Mouse (Mus musculus) olfactory bulb, adult 2 months (tissue): ENCODE data around the gene Kdm2b. TPM values are rescaled to one million over a fixed set of nuclear protein-coding genes. Genes with fewer than 3 reads are reported as not detected.

Experiments used
- H3K27ac ChIP-seq: fragments of 200-500 bp; 2 replicates; pipeline ENCODE4 v1.5.1; 2012; ENCODE audit warnings: low read depth, low read length; ENCODE audit not compliant: insufficient read depth
- H3K4me1 ChIP-seq: fragments of 200-500 bp; 2 replicates; pipeline ENCODE4 v1.6.1; 2012; ENCODE audit warnings: low read length; ENCODE audit not compliant: control insufficient read depth, insufficient read depth
- H3K4me3 ChIP-seq: fragments of 200-500 bp; 2 replicates; pipeline ENCODE4 v1.5.1; 2012; ENCODE audit warnings: mild to moderate bottlenecking, low read depth, low read length, moderate library complexity; ENCODE audit not compliant: insufficient read depth
- CTCF ChIP-seq: fragments of 200-500 bp; IDR thresholded peaks from 2 replicates; pipeline ENCODE4 v1.5.1; 2012; ENCODE audit warnings: low read depth, mild to moderate bottlenecking, low read length, moderate library complexity; ENCODE audit not compliant: insufficient read depth
- POLR2A ChIP-seq: fragments of 200-500 bp; IDR thresholded peaks from 2 replicates; pipeline ENCODE4 v1.6.1; 2012; ENCODE audit warnings: mild to moderate bottlenecking, low read depth, low read length, moderate library complexity; ENCODE audit not compliant: insufficient read depth
- WGBS: fragments of 180-500 bp; shearing (Covaris S2); methylation state at CpG from one replicate; pipeline ENCODE4 v1.1.7; 2018; 5-methylcytosine and 5-hydroxymethylcytosine counted together
- polyA plus RNA-seq: library from polyadenylated mRNA; stranded (reverse); fragments of >200 nt; gene quantifications from 2 replicates; pipeline ENCODE4 v1.2.4, GENCODE M21; 2012; ENCODE audit warnings: low replicate concordance; ENCODE audit not compliant: missing spikeins, insufficient read depth, insufficient read length

Kdm2b gene
- polyA plus RNA-seq, 1 experiment, result 114 TPM

GRCm38 (mm10) chr5:123026414-123026813 lies 36.8 kb upstream of the Kdm2b start:
- Histone ChIP-seq H3K27ac (no peak overlapping the region), H3K4me1 (peaks cover 12% of the 10 kb centered on the region), H3K4me3 (no peak overlapping the region)
- 68% methylated on average over 6 of the region's 6 CpGs for WGBS
- no peak for TF ChIP-seq POLR2A
- TF ChIP-seq CTCF, result no peak

- Histone ChIP-seq H3K4me3 (no peak overlapping the region), H3K4me1 (peaks cover 12% of the 10 kb centered on the region), H3K27ac (no peak overlapping the region)
- TF ChIP-seq POLR2A, result no peak
- no peak for TF ChIP-seq CTCF
- 82% methylated on average over 9 of the region's 9 CpGs for WGBS
Observed at GRCm38 (mm10) chr5:123024965-123025573, 35.4 kb upstream of the Kdm2b start.

GRCm38 (mm10) chr5:123024312-123024711 lies 34.7 kb upstream of the Kdm2b start:
- Histone ChIP-seq H3K4me3 (no peak overlapping the region), H3K27ac (no peak overlapping the region), H3K4me1 (peaks cover 16% of the 10 kb centered on the region)
- TF ChIP-seq POLR2A, result no peak
- 86% methylated on average over 6 of the region's 6 CpGs for WGBS

- 67% methylated on average over 6 of the region's 6 CpGs for WGBS
- TF ChIP-seq POLR2A (no peak), CTCF (no peak)
- H3K27ac ChIP-seq, result no peak overlapping the region
- H3K4me3 ChIP-seq, result no peak overlapping the region
- peaks cover 18% of the 10 kb centered on the region for H3K4me1 ChIP-seq
Observed at GRCm38 (mm10) chr5:123023049-123023448, 33.4 kb upstream of the Kdm2b start.

- no peak for TF ChIP-seq CTCF
- no peak for TF ChIP-seq POLR2A
- WGBS, result 90% methylated on average over 7 of the region's 7 CpGs
- Histone ChIP-seq H3K4me1 (peaks cover 19% of the 10 kb centered on the region), H3K4me3 (no peak overlapping the region), H3K27ac (no peak overlapping the region)
Observed at GRCm38 (mm10) chr5:123021438-123021837, 31.8 kb upstream of the Kdm2b start.

- TF ChIP-seq CTCF (no peak), POLR2A (no peak)
- Histone ChIP-seq H3K4me1 (peaks cover 23% of the 10 kb centered on the region), H3K27ac (no peak overlapping the region), H3K4me3 (no peak overlapping the region)
- WGBS, result 93% methylated on average over 5 of the region's 5 CpGs
Observed at GRCm38 (mm10) chr5:123020426-123020825, 30.8 kb upstream of the Kdm2b start.

- Histone ChIP-seq H3K4me1 (peaks cover 21% of the 10 kb centered on the region), H3K27ac (peak overlapping the region; percentile 45; the same call in 1 of the 2 replicates), H3K4me3 (no peak overlapping the region)
- no peak for TF ChIP-seq POLR2A
- TF ChIP-seq CTCF, result no peak
- WGBS, result 54% methylated on average over 10 of the region's 10 CpGs
Observed at GRCm38 (mm10) chr5:123019336-123020016, 29.9 kb upstream of the Kdm2b start.

GRCm38 (mm10) chr5:123017504-123017903 lies 27.9 kb upstream of the Kdm2b start:
- no peak overlapping the region for H3K27ac ChIP-seq
- 83% methylated on average over 4 of the region's 4 CpGs for WGBS
- no peak for TF ChIP-seq POLR2A
- no peak for TF ChIP-seq CTCF
- H3K4me3 ChIP-seq, result no peak overlapping the region
- H3K4me1 ChIP-seq, result peaks cover 23% of the 10 kb centered on the region

- peaks cover 23% of the 10 kb centered on the region for H3K4me1 ChIP-seq
- no peak overlapping the region for H3K27ac ChIP-seq
- H3K4me3 ChIP-seq, result peak overlapping the region; percentile 64
- WGBS, result 22% methylated on average over 8 of the region's 8 CpGs
- TF ChIP-seq CTCF (no peak), POLR2A (no peak)
Observed at GRCm38 (mm10) chr5:123015915-123016314, 26.3 kb upstream of the Kdm2b start.
